Mouse (Mus musculus) liver, embryonic 14.5 days (tissue): ENCODE data around the gene Dennd2c.

ENCODE experiments used
- CTCF ChIP-seq: IDR thresholded peaks from 2 replicates; pipeline ENCODE4 v1.5.1; 2016; ENCODE audit warnings: antibody characterized with exemption, low read depth, control low read depth
- EP300 ChIP-seq: IDR thresholded peaks from 2 replicates; pipeline ENCODE4 v1.6.1; 2016; ENCODE audit warnings: antibody characterized with exemption, low read depth

- TF ChIP-seq CTCF (no peak), EP300 (no peak)
Measured at GRCm38 (mm10) chr3:103073771-103074170, 28.6 kb upstream of the Dennd2c start, which contains the start of gene Ampd1.
